Mouse (Mus musculus): ENCODE measurements around the gene Pitpnb. TPM values are rescaled to one million over a fixed set of nuclear protein-coding genes. Genes with fewer than 3 reads are reported as not detected.

Gene Pitpnb
- polyA plus RNA-seq, 1 experiment, result 74.1 TPM

DNA sequence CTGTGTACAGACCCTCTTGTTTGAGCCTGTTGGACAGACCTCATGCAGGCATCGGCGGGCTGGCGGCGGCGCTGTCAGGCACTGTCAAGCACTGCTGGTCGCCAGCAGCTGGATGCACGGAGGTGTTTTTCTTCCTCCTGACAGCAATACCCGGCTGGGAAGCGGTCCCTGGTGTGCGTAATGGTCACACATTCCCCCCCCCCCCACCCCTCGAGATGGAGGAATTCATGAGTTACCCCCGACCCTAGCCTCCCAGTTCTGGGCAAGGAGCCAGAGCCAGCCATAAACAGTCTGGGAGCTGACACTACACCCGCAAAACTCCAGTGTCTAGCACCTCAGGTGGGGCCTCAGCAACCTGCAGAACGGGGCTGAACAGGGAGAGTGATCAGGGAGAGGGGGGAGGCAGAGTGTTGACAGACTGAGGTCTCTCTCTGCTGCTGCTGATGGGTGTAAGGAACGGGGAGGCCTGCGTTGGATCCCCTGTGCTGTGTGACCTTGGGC lies 103.8 kb downstream of the Pitpnb start:
- Histone ChIP-seq H3K4me3 (ENCODE audit: insufficient read depth, low read depth, low read length) (no peak overlapping the region), H3K4me1 (ENCODE audit: control insufficient read depth, insufficient read depth, insufficient read length, low read length) (peaks cover 18% of the 10 kb centered on the region), H3K27ac (replicated peaks; ENCODE audit: low read depth, low read length) (no peak overlapping the region)

DNA sequence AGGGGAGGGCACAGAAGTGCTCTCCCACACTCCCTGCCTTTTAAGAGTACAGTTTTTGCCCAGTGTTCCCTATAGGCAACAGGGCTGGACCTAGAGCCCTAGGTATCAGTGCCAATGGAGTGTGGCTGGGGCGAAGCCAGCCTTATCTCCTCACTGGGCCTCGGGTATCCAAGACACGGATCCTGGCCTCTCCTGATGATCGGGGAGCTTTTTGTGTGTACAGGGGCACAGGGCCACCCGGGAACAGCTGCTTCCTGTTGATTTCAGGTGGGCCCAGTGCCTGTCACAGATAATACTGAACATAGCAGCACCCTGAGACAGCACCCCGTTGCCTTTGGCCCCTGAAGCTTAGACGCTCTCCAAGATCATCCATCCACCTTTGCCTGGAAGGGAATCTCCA lies 105.7 kb downstream of the Pitpnb start:
- H3K27ac ChIP-seq (replicated peaks; ENCODE audit: low read depth, low read length), result peak overlapping the region; percentile 30
- no peak overlapping the region for H3K4me3 ChIP-seq (ENCODE audit: insufficient read depth, low read depth, low read length)
- peaks cover 15% of the 10 kb centered on the region for H3K4me1 ChIP-seq (ENCODE audit: control insufficient read depth, insufficient read depth, insufficient read length, low read length)

DNA sequence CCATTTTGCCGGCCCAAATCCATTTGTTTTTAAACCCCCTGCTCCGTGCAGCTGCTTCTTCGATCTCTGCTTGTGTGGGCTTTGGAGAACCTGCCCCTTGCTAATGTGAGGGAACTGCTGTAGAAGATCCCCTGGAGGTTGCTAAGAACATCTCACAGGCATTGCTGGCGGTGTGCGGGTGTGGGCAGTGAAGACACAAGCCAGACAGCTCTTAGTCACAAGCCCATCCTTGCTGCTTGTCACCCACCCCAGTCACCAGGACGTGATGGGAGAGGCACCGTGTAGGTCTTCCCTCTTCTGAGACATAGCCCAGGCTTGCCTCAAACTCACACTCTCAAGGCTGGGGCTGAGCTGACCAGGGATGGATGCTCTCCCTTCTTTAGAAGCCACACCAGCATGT lies 106.6 kb downstream of the Pitpnb start:
- Histone ChIP-seq H3K27ac (replicated peaks; ENCODE audit: low read depth, low read length) (no peak overlapping the region), H3K4me1 (ENCODE audit: control insufficient read depth, insufficient read depth, insufficient read length, low read length) (peaks cover 13% of the 10 kb centered on the region; the same call in 1 of the 2 replicates), H3K4me3 (ENCODE audit: insufficient read depth, low read depth, low read length) (no peak overlapping the region)

Other genes with a start within 250 kb of the Pitpnb start
- 1.2 and 2.6 TPM in 2 replicates for gene Mn1, start 86.6 kb downstream of the Pitpnb start, polyA plus RNA-seq (2012; ENCODE audit: insufficient read depth, insufficient read length, missing spikeins)

Measured in brown adipose tissue, adult 24 weeks (tissue).